In genomic region chr9:57158506-57158905, GRCm38 (mm10) we compare ENCODE assay signal across 8 mouse cellular contexts. TPM values are rescaled to one million over a fixed set of nuclear protein-coding genes. Genes with fewer than 3 reads are reported as not detected.
DNase-seq lines count a peak whose midpoint lies in the region; ATAC-seq and TF ChIP-seq lines count a peak whose summit lies in the region.

No protein-coding gene starts in this region.

- H3K4me1 ChIP-seq in heart, embryonic 14.5 days (ENCODE audit: control insufficient read depth in 2 of 2, insufficient read depth in 2 of 2, low read length in 2 of 2): peaks cover 8% of the 10 kb centered on the region in 2 experiments; a peak in 3 of 4 replicates
- peaks cover 2% of the 10 kb centered on the region for H3K4me1 ChIP-seq in bone marrow, adult 2 months (ENCODE audit: control insufficient read depth, insufficient read depth, low read length)
- H3K4me1 ChIP-seq in hindbrain, embryonic 11.5 days (replicated peaks; ENCODE audit: control insufficient read depth, insufficient read depth, low read length): no peaks in the 10 kb centered on the region
- peaks cover 7% of the 10 kb centered on the region for H3K4me1 ChIP-seq in midbrain, embryonic 11.5 days (ENCODE audit: control insufficient read depth, insufficient read depth, low read length)

- H3K4me3 ChIP-seq in heart, embryonic 14.5 days (ENCODE audit: control insufficient read depth in 1 of 2, insufficient read depth in 1 of 2, low read depth in 1 of 2, low read length in 2 of 2): peak overlapping the region; percentile 73 to 80; a peak in 3 of 4 replicates
- H3K4me3 ChIP-seq in bone marrow, adult 2 months (replicated peaks; ENCODE audit: control insufficient read depth, low read depth, low read length): peak overlapping the region; percentile 74
- H3K4me3 ChIP-seq in hindbrain, embryonic 11.5 days (ENCODE audit: low read depth, low read length): peak overlapping the region; percentile 75
- H3K4me3 ChIP-seq in midbrain, embryonic 11.5 days (ENCODE audit: low read depth, low read length): peak overlapping the region; percentile 54

- peaks cover 11% of the 10 kb centered on the region; the same call in 1 of the 2 replicates for H3K36me3 ChIP-seq in heart, embryonic 14.5 days (ENCODE audit: control insufficient read depth, insufficient read depth, low read length)
- H3K36me3 ChIP-seq in hindbrain, embryonic 11.5 days (ENCODE audit: control insufficient read depth, insufficient read depth, low read length): no peaks in the 10 kb centered on the region
- H3K36me3 ChIP-seq in midbrain, embryonic 11.5 days (ENCODE audit: control insufficient read depth, insufficient read depth, low read length): no peaks in the 10 kb centered on the region

- H3K4me2 ChIP-seq in heart, embryonic 14.5 days (ENCODE audit: low read length): peak overlapping the region; percentile 93
- H3K4me2 ChIP-seq in hindbrain, embryonic 11.5 days (replicated peaks; ENCODE audit: low read depth, low read length): peak overlapping the region; percentile 79
- peak overlapping the region; percentile 62 for H3K4me2 ChIP-seq in midbrain, embryonic 11.5 days

- H3K27ac ChIP-seq in heart, embryonic 14.5 days (replicated peaks in 1 of 2; ENCODE audit: control insufficient read depth in 1 of 2, insufficient read depth in 1 of 2, low read depth in 2 of 2, low read length in 2 of 2): no peak overlapping the region
- no peak overlapping the region for H3K27ac ChIP-seq in bone marrow, adult 2 months (ENCODE audit: control insufficient read depth, insufficient read depth, low read depth, low read length, poor library complexity)
- no peak overlapping the region for H3K27ac ChIP-seq in hindbrain, embryonic 11.5 days (ENCODE audit: low read depth, low read length)
- H3K27ac ChIP-seq in midbrain, embryonic 11.5 days (ENCODE audit: low read depth, low read length): no peak overlapping the region

- no peak for ATAC-seq in heart, embryonic 14.5 days (ENCODE audit: insufficient number of reproducible peaks, insufficient read depth, low FRiP score, low read depth)
- peak; percentile 30; the same call in 1 of the 2 replicates for ATAC-seq in hindbrain, embryonic 11.5 days (ENCODE audit: low FRiP score)
- ATAC-seq in midbrain, embryonic 11.5 days (ENCODE audit: low FRiP score): 0 out of 2 replicates have a peak, but pooled peaks have one; percentile 27

- H3K9ac ChIP-seq in heart, embryonic 14.5 days (ENCODE audit: low read length): peak overlapping the region; percentile 82; the same call in 1 of the 2 replicates
- H3K9ac ChIP-seq in hindbrain, embryonic 11.5 days (ENCODE audit: low read depth, low read length): peak overlapping the region; percentile 77
- H3K9ac ChIP-seq in midbrain, embryonic 11.5 days (ENCODE audit: low read length): peak overlapping the region; percentile 65

- H3K9me3 ChIP-seq in heart, embryonic 14.5 days (ENCODE audit: control insufficient read depth, low read length): no peaks in the 10 kb centered on the region
- no peaks in the 10 kb centered on the region for H3K9me3 ChIP-seq in hindbrain, embryonic 11.5 days (ENCODE audit: control insufficient read depth, low read length)
- no peaks in the 10 kb centered on the region for H3K9me3 ChIP-seq in midbrain, embryonic 11.5 days (ENCODE audit: control insufficient read depth, low read length)

- TF ChIP-seq POLR2A in bone marrow, adult 2 months (IDR thresholded peaks at IDR 0.05; ENCODE audit: borderline replicate concordance, control insufficient read depth, low read depth, low read length): no peak

- no peak for TF ChIP-seq CTCF in bone marrow, adult 2 months (IDR thresholded peaks at IDR 0.05; ENCODE audit: control insufficient read depth, insufficient read depth, low read length)

- 36% methylated on average over 11 of the region's 11 CpGs for WGBS in heart, embryonic 14.5 days
- WGBS in bone marrow, adult 2 months: 39% methylated on average over 11 of the region's 11 CpGs
- WGBS in hindbrain, embryonic 11.5 days: 37% methylated on average over 11 of the region's 11 CpGs
- WGBS in midbrain, embryonic 11.5 days: 35% methylated on average over 11 of the region's 11 CpGs

- no peak for DNase-seq in heart, adult 9 months (ENCODE audit: low spot score in 2 of 2)
- no peak for DNase-seq in hindbrain, embryonic 11.5 days (ENCODE audit: low spot score)
- no peak for DNase-seq in midbrain, embryonic 11.5 days (ENCODE audit: low spot score, missing footprints)
- DNase-seq in adrenal gland, adult 18-20 months (ENCODE audit: low spot score in 2 of 2): no peak
- DNase-seq in cerebellum, postnatal 25 days: no peak
- DNase-seq in cerebellum, postnatal 36 days: no peak

- H3K27me3 ChIP-seq in heart, embryonic 14.5 days (ENCODE audit: control insufficient read depth, insufficient read depth, low read length): no peaks in the 10 kb centered on the region
- no peaks in the 10 kb centered on the region for H3K27me3 ChIP-seq in hindbrain, embryonic 11.5 days (ENCODE audit: control insufficient read depth, insufficient read depth, low read length)
- no peaks in the 10 kb centered on the region for H3K27me3 ChIP-seq in midbrain, embryonic 11.5 days (ENCODE audit: control insufficient read depth, insufficient read depth, low read length)

RNA-seq across cellular contexts. Expression of gene Commd4, which starts 0.4 kb away (rescaled TPM):
- polyA plus RNA-seq in heart, embryonic 14.5 days (2014; fragmentation: Nextera tagmentation; extraction: Ambion mirVana): 67.3 and 77.7 TPM in 2 replicates
- 38.6 and 97.6 TPM in 2 replicates for polyA plus RNA-seq in bone marrow, adult 2 months (2011; ENCODE audit: insufficient read depth, insufficient read length, low replicate concordance, missing spikeins)
- 104 TPM in 2 replicates for polyA plus RNA-seq in hindbrain, embryonic 11.5 days (2014; fragmentation: Nextera tagmentation; extraction: Ambion mirVana)
- 91.6 and 100.0 TPM in 2 replicates for polyA plus RNA-seq in midbrain, embryonic 11.5 days (2014; fragmentation: Nextera tagmentation; extraction: Ambion mirVana)
- total RNA-seq in adrenal gland, adult 18-20 months (2021): 10 to 100 TPM; 52.3 to 57.6 TPM

RNA-seq across cellular contexts. Expression of gene Neil1, which starts 10.4 kb away (rescaled TPM):
- polyA plus RNA-seq in heart, embryonic 14.5 days (2014; fragmentation: Nextera tagmentation; extraction: Ambion mirVana): 5.4 and 6.1 TPM in 2 replicates
- polyA plus RNA-seq in bone marrow, adult 2 months (2011; ENCODE audit: insufficient read depth, insufficient read length, low replicate concordance, missing spikeins): 8.8 and 17.9 TPM in 2 replicates
- polyA plus RNA-seq in hindbrain, embryonic 11.5 days (2014; fragmentation: Nextera tagmentation; extraction: Ambion mirVana): 5.3 and 6.3 TPM in 2 replicates
- polyA plus RNA-seq in midbrain, embryonic 11.5 days (2014; fragmentation: Nextera tagmentation; extraction: Ambion mirVana): 5.8 and 5.9 TPM in 2 replicates
- 10 to 100 TPM in 1 of 2 experiments, 1 to 10 TPM in 1; 8.2 to 11.1 TPM for total RNA-seq in adrenal gland, adult 18-20 months (2021)

RNA-seq across cellular contexts. Expression of gene Man2c1, which starts 28.0 kb away (rescaled TPM):
- polyA plus RNA-seq in heart, embryonic 14.5 days (2014; fragmentation: Nextera tagmentation; extraction: Ambion mirVana): 33.1 and 34.3 TPM in 2 replicates
- polyA plus RNA-seq in bone marrow, adult 2 months (2011; ENCODE audit: insufficient read depth, insufficient read length, low replicate concordance, missing spikeins): 59.3 and 101 TPM in 2 replicates
- polyA plus RNA-seq in hindbrain, embryonic 11.5 days (2014; fragmentation: Nextera tagmentation; extraction: Ambion mirVana): 19.2 and 22.3 TPM in 2 replicates
- 17.5 and 18.0 TPM in 2 replicates for polyA plus RNA-seq in midbrain, embryonic 11.5 days (2014; fragmentation: Nextera tagmentation; extraction: Ambion mirVana)
- total RNA-seq in adrenal gland, adult 18-20 months (2021): 100 to 1,000 TPM; 108 to 151 TPM
